8 mouse cellular contexts compared by ENCODE assay signal in genomic region chr2:130634739-130635411, GRCm38 (mm10). TPM values are rescaled to one million over a fixed set of nuclear protein-coding genes. Genes with fewer than 3 reads are reported as not detected.
DNase-seq lines count a peak whose midpoint lies in the region; ATAC-seq and TF ChIP-seq lines count a peak whose summit lies in the region.

No protein-coding gene starts in this region.

- 8% methylated on average over 37 of the region's 38 CpGs for WGBS in hindbrain, embryonic 15.5 days
- 10% methylated on average over 38 of the region's 38 CpGs for WGBS in liver, postnatal 0 days (ENCODE audit: insufficient replicate concordance)

- TF ChIP-seq EP300 in liver, postnatal 0 days (IDR thresholded peaks at IDR 0.05; ENCODE audit: low read depth), result no peak

- peak; percentile 48 for DNase-seq in ZHBTc4 (ENCODE audit: low read depth, low spot score)
- no peak for DNase-seq in liver, postnatal 0 days
- no peak for DNase-seq in frontal cortex, postnatal 14 days (ENCODE audit: low spot score in 2 of 2)

- 0 out of 2 replicates have a peak, but pooled peaks have one; percentile 28 for TF ChIP-seq POLR2A in embryonic fibroblast, embryonic 13.5 days (IDR thresholded peaks at IDR 0.05; ENCODE audit: low read depth, low read length)

- peaks cover 2% of the 10 kb centered on the region for H3K36me3 ChIP-seq in erythroblast, embryonic 14.5 days (ENCODE audit: control insufficient read depth)
- peaks cover 6% of the 10 kb centered on the region for H3K36me3 ChIP-seq in hindbrain, embryonic 15.5 days
- no peaks in the 10 kb centered on the region; the same call in 1 of the 2 replicates for H3K36me3 ChIP-seq in liver, postnatal 0 days (replicated peaks; ENCODE audit: insufficient read depth, low read length)

- no peak overlapping the region for H3K27ac ChIP-seq in embryonic fibroblast, embryonic 13.5 days (ENCODE audit: insufficient read depth, low read length)
- no peak overlapping the region for H3K27ac ChIP-seq in hindbrain, embryonic 15.5 days (replicated peaks)
- H3K27ac ChIP-seq in liver, postnatal 0 days (ENCODE audit: low read depth), result no peak overlapping the region

- H3K4me3 ChIP-seq in erythroblast, embryonic 14.5 days (replicated peaks), result peak overlapping the region; percentile 12
- no peak overlapping the region for H3K4me3 ChIP-seq in embryonic fibroblast, embryonic 13.5 days (ENCODE audit: insufficient read depth, low read length)
- H3K4me3 ChIP-seq in hindbrain, embryonic 15.5 days, result peak overlapping the region; percentile 11
- peak overlapping the region; percentile 31 for H3K4me3 ChIP-seq in liver, postnatal 0 days (ENCODE audit: low read depth, low read length)

- no peak overlapping the region for H3K9ac ChIP-seq in hindbrain, embryonic 15.5 days
- H3K9ac ChIP-seq in liver, postnatal 0 days (replicated peaks), result no peak overlapping the region; the same call in none of the 2 replicates

- no peak for ATAC-seq in erythroblast, adult 5-6 weeks (replicated peaks; ENCODE audit: low FRiP score, poor library complexity, severe bottlenecking)
- no peak for ATAC-seq in hindbrain, embryonic 15.5 days (ENCODE audit: low FRiP score, low read depth)
- no peak for ATAC-seq in liver, postnatal 0 days
- ATAC-seq in neutrophil, adult 5-6 weeks (ENCODE audit: extremely low read depth, insufficient number of reproducible peaks, low FRiP score, poor library complexity, severe bottlenecking), result peak; percentile 10; the same call in 1 of the 2 replicates

- H3K4me2 ChIP-seq in hindbrain, embryonic 15.5 days, result peak overlapping the region; percentile 50
- H3K4me2 ChIP-seq in liver, postnatal 0 days (ENCODE audit: low read depth, low read length), result peak overlapping the region; percentile 60

- peaks cover 16% of the 10 kb centered on the region; the same call in 1 of the 2 replicates for H3K9me3 ChIP-seq in erythroblast, embryonic 14.5 days (ENCODE audit: control insufficient read depth, low read length)
- H3K9me3 ChIP-seq in hindbrain, embryonic 15.5 days, result no peaks in the 10 kb centered on the region
- H3K9me3 ChIP-seq in liver, postnatal 0 days (ENCODE audit: low read length), result no peaks in the 10 kb centered on the region

- peak; percentile 18; the same call in 1 of the 2 replicates for TF ChIP-seq CTCF in embryonic fibroblast, embryonic 13.5 days (IDR thresholded peaks at IDR 0.05; ENCODE audit: borderline replicate concordance, insufficient read depth, low read length)
- TF ChIP-seq CTCF in liver, postnatal 0 days (IDR thresholded peaks at IDR 0.05; ENCODE audit: low read depth), result peak; percentile 39

- peaks cover 26% of the 10 kb centered on the region for H3K4me1 ChIP-seq in erythroblast, embryonic 14.5 days (ENCODE audit: control insufficient read depth)
- H3K4me1 ChIP-seq in embryonic fibroblast, embryonic 13.5 days (ENCODE audit: control insufficient read depth, insufficient read depth, low read length), result no peaks in the 10 kb centered on the region
- peaks cover 30% of the 10 kb centered on the region for H3K4me1 ChIP-seq in hindbrain, embryonic 15.5 days (replicated peaks)
- H3K4me1 ChIP-seq in liver, postnatal 0 days (ENCODE audit: insufficient read depth), result peaks cover 12% of the 10 kb centered on the region; the same call in 1 of the 2 replicates

- peaks cover 80% of the 10 kb centered on the region for H3K27me3 ChIP-seq in erythroblast, embryonic 14.5 days (ENCODE audit: control insufficient read depth)
- H3K27me3 ChIP-seq in hindbrain, embryonic 15.5 days, result peaks cover 42% of the 10 kb centered on the region
- H3K27me3 ChIP-seq in liver, postnatal 0 days (ENCODE audit: insufficient read depth, low read length), result peaks cover 42% of the 10 kb centered on the region

RNA-seq across cellular contexts. Expression of gene Ubox5, which starts 5.0 kb away (rescaled TPM):
- 0.13 and 0.17 TPM in 2 replicates for polyA plus RNA-seq in erythroblast, embryonic 14.5 days (2012)
- total RNA-seq in erythroblast, adult 5-6 weeks (2015; ENCODE audit: low replicate concordance), result 1.7 and 3.8 TPM in 2 replicates
- total RNA-seq in erythroblast, adult 5-6 weeks (2017; ENCODE audit: low replicate concordance), result 0.68 and 0.98 TPM in 2 replicates
- 7.2 and 8.4 TPM in 2 replicates for polyA plus RNA-seq in embryonic fibroblast, embryonic 13.5 days (2011; ENCODE audit: insufficient read length, low read depth, missing spikeins)
- polyA plus RNA-seq in hindbrain, embryonic 15.5 days (2015; fragmentation: Nextera tagmentation; extraction: Ambion mirVana), result 9.0 and 10.0 TPM in 2 replicates
- polyA plus RNA-seq in liver, postnatal 0 days (2015; fragmentation: Nextera tagmentation; extraction: Ambion mirVana), result 2.6 TPM in 2 replicates
- total RNA-seq in neutrophil, adult 5-6 weeks (2017), result 3.3 and 4.3 TPM in 2 replicates

RNA-seq across cellular contexts. Expression of gene Fastkd5, which starts 5.0 kb away (rescaled TPM):
- polyA plus RNA-seq in erythroblast, embryonic 14.5 days (2012), result 0.02 and 0.03 TPM in 2 replicates
- total RNA-seq in erythroblast, adult 5-6 weeks (2015; ENCODE audit: low replicate concordance), result 0.84 and 2.9 TPM in 2 replicates
- total RNA-seq in erythroblast, adult 5-6 weeks (2017; ENCODE audit: low replicate concordance), result 7.1 and 9.1 TPM in 2 replicates
- polyA plus RNA-seq in embryonic fibroblast, embryonic 13.5 days (2011; ENCODE audit: insufficient read length, low read depth, missing spikeins), result 9.3 and 10.3 TPM in 2 replicates
- polyA plus RNA-seq in hindbrain, embryonic 15.5 days (2015; fragmentation: Nextera tagmentation; extraction: Ambion mirVana), result 9.5 and 11.4 TPM in 2 replicates
- polyA plus RNA-seq in liver, postnatal 0 days (2015; fragmentation: Nextera tagmentation; extraction: Ambion mirVana), result 5.9 and 7.2 TPM in 2 replicates
- 12.0 and 18.9 TPM in 2 replicates for total RNA-seq in neutrophil, adult 5-6 weeks (2017)

RNA-seq across cellular contexts. Expression of gene Lzts3, which starts 7.7 kb away (rescaled TPM):
- polyA plus RNA-seq in erythroblast, embryonic 14.5 days (2012), result 0.34 and 0.38 TPM in 2 replicates
- total RNA-seq in erythroblast, adult 5-6 weeks (2015; ENCODE audit: low replicate concordance), result not detected in 2 replicates
- 0.43 and 0.84 TPM in 2 replicates for total RNA-seq in erythroblast, adult 5-6 weeks (2017; ENCODE audit: low replicate concordance)
- polyA plus RNA-seq in embryonic fibroblast, embryonic 13.5 days (2011; ENCODE audit: insufficient read length, low read depth, missing spikeins), result 4.5 and 5.1 TPM in 2 replicates
- 17.9 and 19.8 TPM in 2 replicates for polyA plus RNA-seq in hindbrain, embryonic 15.5 days (2015; fragmentation: Nextera tagmentation; extraction: Ambion mirVana)
- 1.2 TPM in 2 replicates for polyA plus RNA-seq in liver, postnatal 0 days (2015; fragmentation: Nextera tagmentation; extraction: Ambion mirVana)
- total RNA-seq in neutrophil, adult 5-6 weeks (2017), result 0.37 and 0.58 TPM in 2 replicates

RNA-seq across cellular contexts. Expression of gene Ddrgk1, which starts 29.6 kb away (rescaled TPM):
- 19.7 and 20.4 TPM in 2 replicates for polyA plus RNA-seq in erythroblast, embryonic 14.5 days (2012)
- total RNA-seq in erythroblast, adult 5-6 weeks (2015; ENCODE audit: low replicate concordance), result 20.9 and 28.2 TPM in 2 replicates
- 19.8 and 30.0 TPM in 2 replicates for total RNA-seq in erythroblast, adult 5-6 weeks (2017; ENCODE audit: low replicate concordance)
- polyA plus RNA-seq in embryonic fibroblast, embryonic 13.5 days (2011; ENCODE audit: insufficient read length, low read depth, missing spikeins), result 45.9 and 46.7 TPM in 2 replicates
- polyA plus RNA-seq in hindbrain, embryonic 15.5 days (2015; fragmentation: Nextera tagmentation; extraction: Ambion mirVana), result 66.6 and 72.6 TPM in 2 replicates
- 71.4 and 71.8 TPM in 2 replicates for polyA plus RNA-seq in liver, postnatal 0 days (2015; fragmentation: Nextera tagmentation; extraction: Ambion mirVana)
- total RNA-seq in neutrophil, adult 5-6 weeks (2017), result 74.4 and 82.3 TPM in 2 replicates

RNA-seq across cellular contexts. Expression of gene Itpa, which starts 32.5 kb away (rescaled TPM):
- 0.41 and 1.0 TPM in 2 replicates for polyA plus RNA-seq in erythroblast, embryonic 14.5 days (2012)
- 11.3 and 13.0 TPM in 2 replicates for total RNA-seq in erythroblast, adult 5-6 weeks (2015; ENCODE audit: low replicate concordance)
- total RNA-seq in erythroblast, adult 5-6 weeks (2017; ENCODE audit: low replicate concordance), result 12.8 and 16.2 TPM in 2 replicates
- polyA plus RNA-seq in embryonic fibroblast, embryonic 13.5 days (2011; ENCODE audit: insufficient read length, low read depth, missing spikeins), result 66.6 and 71.8 TPM in 2 replicates
- 123 and 125 TPM in 2 replicates for polyA plus RNA-seq in hindbrain, embryonic 15.5 days (2015; fragmentation: Nextera tagmentation; extraction: Ambion mirVana)
- 30.4 and 31.2 TPM in 2 replicates for polyA plus RNA-seq in liver, postnatal 0 days (2015; fragmentation: Nextera tagmentation; extraction: Ambion mirVana)
- 21.7 and 23.4 TPM in 2 replicates for total RNA-seq in neutrophil, adult 5-6 weeks (2017)
